Mouse (Mus musculus) neural tube, embryonic 11.5 days (tissue): ENCODE results near the gene Aarsd1. TPM values are rescaled to one million over a fixed set of nuclear protein-coding genes. Genes with fewer than 3 reads are reported as not detected.

Experiments used
- ATAC-seq: fragments of 200-750 bp; cut with Nextera tagmentation; 2 replicates; pipeline ENCODE4 v1.8.0; 2017; ENCODE audit warnings: moderate number of reproducible peaks, mild to moderate bottlenecking, moderate TSS enrichment, moderate library complexity; ENCODE audit not compliant: insufficient read depth, low FRiP score, low TSS enrichment
- DNase-seq: peaks from one replicate; pipeline ENCODE4 v3.0.0-alpha.2; 2015; ENCODE audit warnings: low spot score
- H3K27ac ChIP-seq: fragments of 300-500 bp; sonication (generic); 2 replicates; pipeline ENCODE4 v1.5.1; 2014; ENCODE audit warnings: low read depth, mild to moderate bottlenecking, low read length
- H3K27me3 ChIP-seq: fragments of 300-500 bp; sonication (generic); 2 replicates; pipeline ENCODE4 v1.6.1; 2014; ENCODE audit warnings: mild to moderate bottlenecking, low read length, mixed read lengths; ENCODE audit not compliant: control insufficient read depth, insufficient read depth
- H3K36me3 ChIP-seq: fragments of 300-500 bp; sonication (generic); 2 replicates; pipeline ENCODE4 v1.6.1; 2014; ENCODE audit warnings: mild to moderate bottlenecking, low read length, moderate library complexity, mixed read lengths; ENCODE audit not compliant: control insufficient read depth, insufficient read depth
- H3K4me1 ChIP-seq: fragments of 300-500 bp; sonication (generic); 2 replicates; pipeline ENCODE4 v1.6.1; 2014; ENCODE audit warnings: low read length, mixed read lengths; ENCODE audit not compliant: control insufficient read depth, insufficient read depth
- H3K4me2 ChIP-seq: fragments of 300-500 bp; sonication (generic); 2 replicates; pipeline ENCODE4 v1.6.1; 2014; ENCODE audit warnings: low read depth, mild to moderate bottlenecking, moderate library complexity
- H3K4me3 ChIP-seq: fragments of 300-500 bp; sonication (generic); 2 replicates; pipeline ENCODE4 v1.5.1; 2014; ENCODE audit warnings: low read depth, low read length
- H3K9ac ChIP-seq: fragments of 300-500 bp; sonication (generic); 2 replicates; pipeline ENCODE4 v1.6.1; 2014; ENCODE audit warnings: mild to moderate bottlenecking, low read length
- H3K9me3 ChIP-seq: fragments of 300-500 bp; sonication (generic); 2 replicates; pipeline ENCODE4 v1.6.1; 2016; ENCODE audit warnings: low read length; ENCODE audit not compliant: control insufficient read depth
- WGBS: fragments of 180-500 bp; shearing (Covaris S2); extraction: QIAGEN DNeasy Blood & Tissue Kit; methylation state at CpG from one replicate; pipeline ENCODE4 v1.1.7; 2014; 5-methylcytosine and 5-hydroxymethylcytosine counted together
- polyA plus RNA-seq: library from polyadenylated mRNA; unstranded; fragments of >200 nt; fragmentation: Nextera tagmentation; extraction: Ambion mirVana; gene quantifications from 2 replicates; pipeline ENCODE4 v1.2.1, GENCODE M21; 2014

Gene Aarsd1
- polyA plus RNA-seq, 1 experiment from 2014 or later: 87.8 TPM

DNA sequence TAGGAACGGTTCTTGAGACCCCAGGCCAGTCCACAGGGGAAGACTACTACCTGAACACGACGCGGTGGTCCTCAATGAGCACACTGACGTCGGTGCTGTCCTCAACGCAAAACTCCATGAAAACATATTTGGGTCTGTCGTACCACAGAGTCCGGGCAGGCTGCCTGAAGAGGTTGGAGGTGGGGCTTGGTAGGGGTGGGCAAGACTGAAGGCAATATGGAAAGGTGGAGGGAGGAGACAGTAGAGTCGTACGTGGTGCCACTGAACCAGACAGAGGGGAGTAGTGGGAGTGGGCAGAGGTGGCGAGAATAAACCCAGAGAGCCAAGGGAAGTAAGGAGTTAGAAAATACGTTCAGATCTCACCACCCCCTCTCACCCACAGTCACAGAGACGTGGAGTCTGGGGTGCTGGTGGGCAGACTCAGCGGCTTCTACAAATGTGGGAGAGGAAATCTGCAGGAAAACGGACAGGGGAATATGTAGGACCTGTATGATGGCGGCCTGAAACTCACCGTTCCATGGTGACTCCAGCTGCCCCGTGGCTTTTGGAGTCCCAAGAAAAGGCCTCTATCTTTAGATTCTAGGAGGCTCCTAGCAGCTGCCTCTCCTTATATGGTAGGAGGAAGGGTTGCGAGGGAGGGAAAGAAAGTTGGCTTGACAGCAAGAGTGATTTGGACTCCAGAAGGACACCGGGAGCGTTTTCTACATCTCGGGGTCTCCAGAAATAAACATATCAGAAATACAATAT, 6.9 kb upstream of the Aarsd1 start, which contains the start of gene Gm27029:
Gene Gm27029, minus strand, starts transcription at position 692 of the 747 bp plus-strand sequence.
- H3K27me3 ChIP-seq: no peaks in the 10 kb centered on the region
- H3K27ac ChIP-seq: peak within 1 kb of the TSS; percentile 62
- no peaks in the 10 kb centered on the region for H3K9me3 ChIP-seq
- 6% methylated on average over 23 of the region's 23 CpGs for WGBS
- H3K4me2 ChIP-seq: peak within 1 kb of the TSS; percentile 95
- H3K4me1 ChIP-seq: peaks cover 8% of the 10 kb centered on the region
- peak; percentile 13; the same call in 1 of the 2 replicates for ATAC-seq
- H3K9ac ChIP-seq: peak within 1 kb of the TSS; percentile 81
- DNase-seq: no peak
- H3K4me3 ChIP-seq: peak within 1 kb of the TSS; percentile 95
- no peaks in the 10 kb centered on the region; the same call in 1 of the 2 replicates for H3K36me3 ChIP-seq

DNA sequence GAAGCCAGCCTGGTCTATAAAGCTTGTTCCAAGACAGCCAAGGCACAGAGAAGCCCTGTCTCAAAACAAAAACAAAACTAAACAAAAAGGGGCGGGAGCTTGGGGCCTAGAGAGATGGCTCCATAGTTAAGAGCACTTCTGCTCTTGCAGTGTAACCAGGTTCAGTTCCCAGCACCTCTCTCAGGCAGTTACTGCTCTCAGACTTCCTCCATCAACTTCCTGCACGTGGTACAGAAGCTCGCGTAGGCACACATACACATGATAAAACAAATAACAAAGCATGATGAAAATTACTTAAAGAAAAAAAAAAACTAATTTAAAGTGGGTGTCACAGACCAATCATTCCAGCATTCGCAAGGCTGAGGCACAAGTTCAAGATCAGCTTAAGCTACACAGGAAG, 2.7 kb upstream of the Aarsd1 start:
- H3K27me3 ChIP-seq: no peaks in the 10 kb centered on the region
- no peak overlapping the region for H3K9ac ChIP-seq
- H3K4me2 ChIP-seq: no peak overlapping the region
- no peak overlapping the region for H3K27ac ChIP-seq
- H3K4me3 ChIP-seq: no peak overlapping the region
- DNase-seq (no peak), ATAC-seq (no peak)
- H3K9me3 ChIP-seq: no peaks in the 10 kb centered on the region
- peaks cover 6% of the 10 kb centered on the region for H3K4me1 ChIP-seq
- H3K36me3 ChIP-seq: no peaks in the 10 kb centered on the region
- WGBS: 89% methylated on average over 5 of the region's 5 CpGs

DNA sequence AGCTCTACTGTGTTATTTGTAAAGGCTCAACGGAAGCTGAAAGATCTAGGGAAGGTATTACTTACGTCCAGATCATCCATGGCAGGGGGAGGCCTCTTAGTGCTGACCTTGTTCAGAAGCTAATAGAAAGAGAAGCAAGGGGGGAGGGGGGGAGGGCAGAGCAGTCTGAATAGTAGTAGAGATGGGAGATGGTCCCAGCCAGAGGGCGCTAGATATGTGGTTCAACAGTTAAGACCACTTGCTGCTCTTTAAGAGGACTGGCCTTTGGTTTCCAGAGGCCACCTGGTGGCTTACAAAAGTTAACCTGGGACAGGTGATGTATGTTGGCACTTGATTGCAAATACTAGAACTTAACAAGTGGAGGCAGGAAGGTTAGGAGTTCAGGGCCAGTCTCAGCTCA, 2.2 kb upstream of the Aarsd1 start:
- ATAC-seq (no peak), DNase-seq (no peak)
- Histone ChIP-seq H3K27ac (no peak overlapping the region), H3K9me3 (no peaks in the 10 kb centered on the region), H3K4me2 (no peak overlapping the region), H3K27me3 (no peaks in the 10 kb centered on the region), H3K4me1 (peaks cover 6% of the 10 kb centered on the region), H3K36me3 (no peaks in the 10 kb centered on the region), H3K4me3 (no peak overlapping the region), H3K9ac (no peak overlapping the region)
- 30% methylated on average over 3 of the region's 3 CpGs for WGBS

DNA sequence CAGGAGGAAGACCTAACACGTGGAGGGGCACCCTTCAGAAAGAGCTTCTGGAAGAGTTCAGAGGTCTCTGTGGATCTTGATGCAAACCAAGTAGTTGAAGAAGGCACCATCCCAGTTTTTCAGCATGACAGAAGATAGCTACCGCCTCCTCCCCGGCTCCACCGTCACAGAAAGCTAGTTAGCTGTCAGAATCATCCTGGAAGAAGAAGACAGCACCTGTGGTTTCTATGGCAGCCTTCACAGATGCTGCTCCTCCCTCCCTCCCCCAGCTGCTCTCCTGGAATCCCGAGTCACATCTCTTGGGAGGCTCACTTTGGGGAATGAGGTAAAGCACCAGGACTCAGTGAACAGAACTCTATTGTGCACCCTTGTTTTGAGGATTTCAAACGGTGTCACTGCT, 1.6 kb upstream of the Aarsd1 start:
- DNase-seq: no peak
- no peak overlapping the region for H3K27ac ChIP-seq
- peaks cover 6% of the 10 kb centered on the region for H3K4me1 ChIP-seq
- no peaks in the 10 kb centered on the region for H3K27me3 ChIP-seq
- no peak overlapping the region for H3K4me3 ChIP-seq
- no peak overlapping the region for H3K4me2 ChIP-seq
- H3K9ac ChIP-seq: no peak overlapping the region
- peaks cover 1% of the 10 kb centered on the region; the same call in 1 of the 2 replicates for H3K36me3 ChIP-seq
- H3K9me3 ChIP-seq: no peaks in the 10 kb centered on the region
- no peak for ATAC-seq
- WGBS: 60% methylated on average over 6 of the region's 6 CpGs

DNA sequence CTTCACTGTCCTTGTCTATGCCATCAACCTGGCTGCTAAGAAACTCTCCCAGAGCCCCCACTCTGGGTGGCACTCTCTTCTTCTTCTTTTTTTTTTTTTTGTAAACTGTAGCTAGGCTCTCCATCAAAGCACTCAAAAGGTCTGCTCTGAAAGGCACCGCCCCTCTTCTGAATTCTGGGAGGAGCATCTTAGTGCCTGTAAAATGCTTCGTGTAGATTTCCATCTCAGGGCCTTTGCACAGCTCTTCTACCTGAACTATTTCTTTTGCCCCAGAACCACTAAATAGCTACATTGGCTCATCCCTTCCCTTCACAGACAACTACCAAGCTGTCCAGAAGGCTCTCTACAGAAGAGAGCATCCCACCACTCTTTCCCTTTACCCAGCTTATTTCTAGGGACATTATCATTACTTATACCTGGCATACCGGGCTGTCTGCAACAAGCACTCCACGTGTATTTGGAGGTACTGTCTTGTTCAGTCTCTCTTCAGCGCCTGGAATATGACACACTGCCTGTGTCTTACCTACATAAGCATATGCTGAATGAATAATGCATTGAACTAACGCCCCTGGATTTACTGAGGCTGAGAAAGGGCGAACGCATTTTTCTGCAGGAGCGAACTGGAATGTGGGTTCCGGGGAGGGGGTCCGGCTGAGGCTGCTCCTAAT, 848 bp downstream of the Aarsd1 start:
- 4% methylated on average over 11 of the region's 11 CpGs for WGBS

DNA sequence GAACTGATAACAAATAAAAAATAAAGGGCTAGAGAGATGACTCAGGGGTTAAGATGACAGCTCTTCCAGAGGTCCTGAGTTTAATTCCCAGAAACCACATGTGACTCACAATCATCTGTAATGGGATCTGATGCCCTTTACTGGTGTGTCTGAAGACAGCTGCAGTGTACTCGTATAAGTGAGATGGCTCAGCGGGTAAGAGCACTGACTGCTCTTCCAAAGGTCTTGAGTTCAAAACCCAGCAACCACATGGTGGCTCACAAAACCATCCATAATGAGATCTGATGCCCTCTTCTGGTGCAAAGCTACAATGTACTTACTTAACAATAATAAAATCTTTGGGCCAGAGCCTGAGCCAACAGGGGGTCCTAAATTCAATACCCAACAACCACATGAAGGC, 2.1 kb downstream of the Aarsd1 start:
- Histone ChIP-seq H3K9me3 (no peaks in the 10 kb centered on the region), H3K9ac (no peak overlapping the region), H3K27ac (no peak overlapping the region), H3K4me1 (peaks cover 6% of the 10 kb centered on the region), H3K36me3 (peaks cover 13% of the 10 kb centered on the region), H3K4me2 (no peak overlapping the region), H3K27me3 (no peaks in the 10 kb centered on the region), H3K4me3 (no peak overlapping the region)
- no peak for ATAC-seq
- no peak for DNase-seq
- 89% methylated on average over 2 of the region's 2 CpGs for WGBS

More for the DNA sequence above, 848 bp downstream of the Aarsd1 start:
- DNase-seq (no peak), ATAC-seq (peak; percentile 6; the same call in 1 of the 2 replicates)
- no peaks in the 10 kb centered on the region for H3K9me3 ChIP-seq
- H3K36me3 ChIP-seq: peaks cover 4% of the 10 kb centered on the region; the same call in 1 of the 2 replicates
- peak overlapping the region; percentile 86 for H3K4me2 ChIP-seq
- H3K9ac ChIP-seq: peak overlapping the region; percentile 75
- H3K27me3 ChIP-seq: no peaks in the 10 kb centered on the region
- H3K4me1 ChIP-seq: peaks cover 6% of the 10 kb centered on the region
- H3K27ac ChIP-seq: 0 out of 2 replicates have a peak overlapping the region, but pooled peaks have one; percentile 39
- peak overlapping the region; percentile 68 for H3K4me3 ChIP-seq

DNA sequence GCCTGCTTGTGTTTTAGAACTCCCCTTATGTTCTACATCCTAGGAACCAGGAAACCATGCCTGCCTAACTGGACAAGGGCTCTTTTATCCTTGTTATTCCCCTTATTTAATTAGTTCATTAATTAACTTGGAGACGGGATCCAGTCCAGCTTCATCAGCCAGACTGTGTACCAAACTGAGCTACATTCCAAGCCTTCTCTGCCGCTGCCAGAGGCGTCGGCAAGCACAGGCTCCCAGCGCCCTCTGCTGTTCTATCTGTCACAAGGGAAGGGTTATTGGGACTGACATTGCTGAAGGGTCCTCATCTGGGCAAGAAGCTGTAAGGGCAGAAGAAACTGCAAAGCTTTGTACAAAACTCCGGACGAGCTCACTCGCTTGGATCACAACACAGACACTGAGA, 22.3 kb downstream of the Aarsd1 start:
- Histone ChIP-seq H3K9me3 (no peaks in the 10 kb centered on the region), H3K9ac (no peak overlapping the region), H3K4me1 (no peaks in the 10 kb centered on the region), H3K4me2 (no peak overlapping the region), H3K27me3 (no peaks in the 10 kb centered on the region), H3K4me3 (no peak overlapping the region), H3K36me3 (no peaks in the 10 kb centered on the region), H3K27ac (no peak overlapping the region)
- ATAC-seq: no peak
- 9% methylated on average over 8 of the region's 8 CpGs for WGBS
- peak; percentile 71 for DNase-seq

DNA sequence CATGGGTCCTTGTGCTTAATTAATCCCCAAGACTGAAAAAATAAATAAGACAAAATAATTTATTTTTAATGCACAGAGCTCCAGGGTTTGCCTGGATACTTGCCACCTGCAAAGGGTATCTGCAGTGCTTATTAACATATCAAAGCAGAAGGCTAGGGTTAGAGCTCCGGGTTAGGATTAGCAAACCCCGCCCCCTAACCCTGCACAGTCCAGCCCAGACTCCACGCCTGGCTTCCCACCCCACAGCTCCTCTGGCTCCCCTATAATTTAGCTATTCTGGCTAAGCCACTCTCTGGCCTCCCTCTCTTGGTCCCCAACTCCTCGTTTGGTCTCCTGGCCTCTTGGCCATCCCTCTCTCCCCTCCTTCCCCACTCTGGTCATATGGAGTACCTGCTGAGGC, 35.6 kb downstream of the Aarsd1 start:
- Histone ChIP-seq H3K27me3 (no peaks in the 10 kb centered on the region), H3K36me3 (no peaks in the 10 kb centered on the region), H3K4me1 (no peaks in the 10 kb centered on the region), H3K9ac (no peak overlapping the region), H3K27ac (no peak overlapping the region), H3K4me2 (no peak overlapping the region), H3K4me3 (no peak overlapping the region), H3K9me3 (no peaks in the 10 kb centered on the region)
- DNase-seq (no peak), ATAC-seq (no peak)
- 21% methylated on average over 4 of the region's 4 CpGs for WGBS

DNA sequence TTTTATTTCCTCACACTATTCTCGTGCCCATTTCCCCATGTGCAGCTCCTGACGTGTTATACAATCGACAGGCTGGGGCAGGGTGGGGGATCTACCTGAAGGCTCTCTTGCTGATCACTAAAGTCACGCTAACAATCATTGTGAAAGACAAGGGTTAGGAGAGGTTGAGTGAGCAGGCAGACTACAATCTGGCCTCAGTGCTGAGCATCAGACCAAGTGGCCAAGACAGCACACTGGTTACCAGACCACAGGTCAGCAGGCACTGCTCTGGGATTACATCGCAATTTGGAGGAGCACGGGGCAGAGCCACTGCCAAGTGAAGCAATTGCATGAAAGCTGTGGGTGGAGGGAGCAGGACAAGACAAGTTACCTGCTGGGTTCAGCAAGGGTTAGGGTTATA, 38.5 kb downstream of the Aarsd1 start:
- no peaks in the 10 kb centered on the region for H3K36me3 ChIP-seq
- 84% methylated on average over 6 of the region's 6 CpGs for WGBS
- H3K27me3 ChIP-seq: no peaks in the 10 kb centered on the region
- H3K4me1 ChIP-seq: no peaks in the 10 kb centered on the region
- no peak overlapping the region for H3K4me2 ChIP-seq
- no peak for DNase-seq
- no peak overlapping the region for H3K27ac ChIP-seq
- no peaks in the 10 kb centered on the region for H3K9me3 ChIP-seq
- ATAC-seq: no peak
- no peak overlapping the region for H3K9ac ChIP-seq
- no peak overlapping the region for H3K4me3 ChIP-seq
